Mouse (Mus musculus): Measurements from ENCODE around the gene Olfr785.
"Not testable (repeated sequence)": the region's sequence is repeated elsewhere in the genome, so short reads cannot be mapped to it uniquely, and the experiment has no call there.

The Olfr785 gene

DNA sequence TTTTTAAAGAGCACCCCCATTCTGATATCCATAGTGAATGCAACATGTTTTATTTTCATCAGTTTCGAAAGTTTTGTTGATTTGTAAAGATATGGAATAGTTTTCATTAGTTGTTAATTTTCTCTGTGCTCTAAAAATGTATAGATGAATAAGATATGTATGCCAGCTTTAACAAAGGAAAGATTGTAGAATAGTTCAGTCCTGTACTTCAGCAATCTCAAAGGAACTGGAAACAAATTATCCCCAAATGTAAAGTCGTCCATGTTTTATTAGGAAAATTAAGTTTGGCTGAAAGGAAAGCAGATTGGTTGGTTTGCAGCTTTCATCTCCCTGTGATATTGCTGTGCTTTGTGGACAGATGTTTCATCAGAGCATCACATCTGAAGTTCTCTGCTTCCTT lies at the start of gene Olfr785:
TSS of gene Olfr785 (plus strand) at position 301 of the 400 bp plus-strand sequence.
- DNase-seq (ENCODE audit: low spot score), result no peak

DNA sequence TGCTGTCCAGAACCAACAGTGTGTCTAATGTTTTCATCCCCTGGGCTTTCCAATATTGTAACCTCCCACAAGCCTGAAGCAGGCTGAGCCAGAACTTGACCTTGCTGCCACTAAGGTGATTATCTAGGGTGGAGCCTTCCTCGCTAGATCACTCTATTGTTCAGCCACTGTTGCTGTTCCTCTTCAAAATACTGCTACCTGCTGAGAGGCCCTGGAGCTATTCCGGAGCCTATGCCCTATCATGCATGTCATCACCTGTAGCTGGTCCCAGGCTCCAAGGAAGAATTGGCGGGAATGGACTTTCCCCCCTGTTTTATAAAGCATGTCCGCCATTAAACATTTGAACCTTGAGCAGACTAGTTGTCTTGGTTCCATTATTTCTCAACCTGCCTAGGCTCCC lies 48.7 kb upstream of the Olfr785 start:
- DNase-seq (ENCODE audit: low spot score), result not testable (repeated sequence)

DNA sequence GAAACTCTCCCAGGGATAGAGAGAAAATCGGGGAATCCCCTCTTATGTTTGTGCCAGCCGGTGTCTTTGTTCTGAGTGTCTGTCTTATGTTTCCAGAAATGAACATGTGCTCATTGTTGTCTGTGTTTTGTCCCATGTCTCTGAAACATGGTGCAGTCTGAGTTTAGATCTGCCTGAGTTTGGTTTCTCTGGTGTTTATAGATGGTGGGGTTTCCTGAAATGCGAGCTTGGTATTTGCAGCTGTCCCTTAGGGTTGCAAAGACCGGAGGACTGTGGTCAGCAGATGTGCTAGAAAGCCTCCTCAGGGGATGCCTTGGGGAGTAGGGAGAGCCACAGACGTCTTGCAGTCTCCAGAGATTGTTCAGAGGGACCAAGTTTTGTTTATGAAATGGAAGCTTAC lies 47.9 kb upstream of the Olfr785 start:
- DNase-seq (ENCODE audit: low spot score), result no peak

DNA sequence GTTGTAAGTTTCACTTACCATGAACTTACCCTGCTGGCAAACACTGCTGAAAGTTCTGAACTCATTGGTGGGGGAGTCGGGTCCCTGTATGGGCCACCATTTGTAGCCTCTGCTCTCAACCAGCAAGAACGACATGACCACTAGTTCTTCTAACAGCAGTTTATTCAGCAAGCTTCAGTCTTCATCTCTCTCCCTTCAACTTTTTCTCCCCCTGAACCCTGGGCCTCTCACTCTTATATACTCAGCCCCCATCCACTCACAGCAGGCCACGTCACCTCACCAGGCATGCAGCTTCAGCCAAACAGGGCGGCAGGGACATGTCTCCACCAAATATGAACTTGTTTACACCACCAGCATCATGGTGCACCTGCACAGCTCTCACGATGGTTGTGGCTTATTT lies 31.2 kb upstream of the Olfr785 start:
- not testable (repeated sequence) for DNase-seq (ENCODE audit: low spot score)

DNA sequence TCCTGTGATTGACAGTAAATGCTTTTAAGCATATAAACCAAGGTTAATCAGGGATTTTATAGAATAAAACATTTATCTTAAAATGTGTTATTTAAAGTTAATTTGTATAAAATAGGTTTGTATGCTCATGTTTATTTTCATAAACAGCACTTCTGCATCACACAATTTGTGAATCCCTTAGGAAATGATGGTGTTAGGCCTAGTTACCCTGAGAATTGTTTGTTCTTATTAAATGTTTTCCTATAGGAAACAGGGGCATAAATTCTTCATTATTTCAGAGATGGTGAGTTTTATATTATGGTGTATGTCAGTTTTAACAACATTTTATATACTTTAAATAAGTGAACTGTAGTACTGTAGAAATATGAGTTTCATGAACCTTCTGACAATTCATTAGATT lies 21.4 kb upstream of the Olfr785 start, which contains the start of gene Olfr784:
TSS of gene Olfr784 (plus strand) at position 301 of the 400 bp plus-strand sequence.
- no peak for DNase-seq (ENCODE audit: low spot score)

DNA sequence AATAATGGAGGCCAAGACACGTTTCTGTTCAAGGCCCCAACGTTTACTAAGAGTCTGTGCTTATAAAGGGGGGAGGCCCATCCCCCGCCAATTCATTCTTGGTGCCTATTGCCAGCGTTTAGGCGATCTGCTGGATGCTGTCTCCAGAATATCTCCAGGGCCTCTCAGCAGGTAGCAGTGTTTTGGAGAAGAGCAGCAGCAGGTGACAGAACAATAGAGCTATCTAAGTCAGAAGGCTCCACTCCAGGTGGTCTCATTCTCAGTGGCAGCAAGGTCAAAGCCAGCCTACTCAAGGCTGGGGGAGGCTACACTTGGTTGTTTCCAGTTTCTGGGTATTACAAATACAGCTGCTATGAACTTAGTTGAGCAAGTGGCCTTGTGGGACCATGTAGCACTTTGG lies 4.3 kb upstream of the Olfr785 start:
- DNase-seq (ENCODE audit: low spot score), result no peak

DNA sequence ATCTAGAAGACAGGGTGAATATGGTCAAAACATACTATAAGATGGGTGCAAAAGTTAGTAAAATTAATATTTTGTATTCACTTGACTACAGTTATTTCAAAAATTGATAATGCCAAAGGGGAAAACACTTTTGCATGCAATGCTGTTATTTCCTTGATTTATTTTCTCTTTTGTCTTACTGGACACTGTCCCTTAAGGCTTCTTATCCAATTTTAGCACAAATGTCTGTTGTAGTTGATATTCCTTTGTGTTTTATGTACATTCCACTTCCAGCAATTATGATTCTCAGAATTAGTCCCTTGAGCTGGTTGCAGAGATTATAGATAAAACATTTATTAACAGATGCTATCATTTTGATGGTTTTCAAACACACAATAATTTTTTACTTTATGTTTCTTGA lies 21.8 kb downstream of the Olfr785 start, which contains the start of gene Olfr786:
TSS of gene Olfr786 (plus strand) at position 301 of the 400 bp plus-strand sequence.
- no peak for DNase-seq (ENCODE audit: low spot score)

Data from urinary bladder, postnatal 14 days (tissue).